Mouse (Mus musculus) stomach, embryonic 16.5 days (tissue): ENCODE measurements at regions not wholly inside any gene's neighbourhood (a gene's known extent, or its start where the extent isn't known, plus 50 kb on each side); places are given as distances from the start of the nearest gene placed in this dataset.

Experiments used
- ATAC-seq: fragments of 200-750 bp; cut with Nextera tagmentation; 2 replicates; pipeline ENCODE4 v1.8.0; 2017; ENCODE audit warnings: moderate number of reproducible peaks, moderate TSS enrichment; ENCODE audit not compliant: insufficient read depth, low FRiP score
- H3K27ac ChIP-seq: fragments of 300-500 bp; sonication (generic); 2 replicates; pipeline ENCODE4 v1.5.1; 2014; ENCODE audit warnings: low read length
- H3K27me3 ChIP-seq: fragments of 300-500 bp; sonication (generic); 2 replicates; pipeline ENCODE4 v1.6.1; 2014; ENCODE audit warnings: low read length, control low read depth, mixed read lengths; ENCODE audit not compliant: control insufficient read depth, insufficient read depth
- H3K36me3 ChIP-seq: fragments of 300-500 bp; sonication (generic); 2 replicates; pipeline ENCODE4 v1.6.1; 2014; ENCODE audit warnings: low read length; ENCODE audit not compliant: control insufficient read depth, insufficient read depth
- H3K4me1 ChIP-seq: fragments of 300-500 bp; sonication (generic); 2 replicates; pipeline ENCODE4 v1.6.1; 2014; ENCODE audit warnings: low read length, control low read depth, mixed read lengths; ENCODE audit not compliant: control insufficient read depth, insufficient read depth
- H3K4me2 ChIP-seq: fragments of 300-500 bp; sonication (generic); 2 replicates; pipeline ENCODE4 v1.6.1; 2014; ENCODE audit warnings: low read depth, low read length, mixed read lengths
- H3K4me3 ChIP-seq: fragments of 300-500 bp; sonication (generic); replicated peaks from 2 replicates; pipeline ENCODE4 v1.5.1; 2014; ENCODE audit warnings: mild to moderate bottlenecking, low read length
- H3K9ac ChIP-seq: fragments of 300-500 bp; sonication (generic); 2 replicates; pipeline ENCODE4 v1.6.1; 2014; ENCODE audit warnings: low read length
- H3K9me3 ChIP-seq: fragments of 300-500 bp; sonication (generic); replicated peaks from 2 replicates; pipeline ENCODE4 v1.6.1; 2016; ENCODE audit warnings: low read length, control low read depth; ENCODE audit not compliant: control insufficient read depth
- WGBS: fragments of 180-500 bp; shearing (Covaris S2); extraction: QIAGEN DNeasy Blood & Tissue Kit; methylation state at CpG from one replicate; pipeline ENCODE4 v1.1.7; 2014; 5-methylcytosine and 5-hydroxymethylcytosine counted together

GRCm38 (mm10) chr15:61927385-61928120, 1004.7 kb upstream of the A1bg start:
- WGBS, result 84% methylated on average over 15 of the region's 15 CpGs
- no peak overlapping the region for H3K9ac ChIP-seq

GRCm38 (mm10) chr15:61920041-61920440, 997.2 kb upstream of the A1bg start:
- no peak overlapping the region for H3K4me3 ChIP-seq
- no peak overlapping the region for H3K27ac ChIP-seq
- 83% methylated on average over 2 of the region's 2 CpGs for WGBS
- no peak overlapping the region for H3K4me2 ChIP-seq
- no peaks in the 10 kb centered on the region for H3K36me3 ChIP-seq
- no peak for ATAC-seq
- H3K4me1 ChIP-seq, result no peaks in the 10 kb centered on the region
- no peaks in the 10 kb centered on the region for H3K9me3 ChIP-seq
- H3K27me3 ChIP-seq, result no peaks in the 10 kb centered on the region
- H3K9ac ChIP-seq, result no peak overlapping the region

More at GRCm38 (mm10) chr15:61927385-61928120, 1004.7 kb upstream of the A1bg start:
- H3K27ac ChIP-seq, result no peak overlapping the region
- no peaks in the 10 kb centered on the region for H3K36me3 ChIP-seq
- no peak for ATAC-seq
- no peak overlapping the region for H3K4me3 ChIP-seq
- no peaks in the 10 kb centered on the region for H3K27me3 ChIP-seq
- no peak overlapping the region for H3K4me2 ChIP-seq
- no peaks in the 10 kb centered on the region for H3K4me1 ChIP-seq
- no peaks in the 10 kb centered on the region for H3K9me3 ChIP-seq

GRCm38 (mm10) chr15:61913546-61914160, 990.8 kb upstream of the A1bg start:
- Histone ChIP-seq H3K9ac (no peak overlapping the region), H3K4me2 (no peak overlapping the region), H3K27ac (no peak overlapping the region), H3K36me3 (no peaks in the 10 kb centered on the region), H3K27me3 (no peaks in the 10 kb centered on the region), H3K4me3 (no peak overlapping the region), H3K9me3 (no peaks in the 10 kb centered on the region), H3K4me1 (no peaks in the 10 kb centered on the region)
- WGBS, result 75% methylated on average over 7 of the region's 7 CpGs
- peak; percentile 13; the same call in 1 of the 2 replicates for ATAC-seq

- H3K4me2 ChIP-seq, result no peak overlapping the region
- H3K36me3 ChIP-seq, result no peaks in the 10 kb centered on the region
- no peaks in the 10 kb centered on the region for H3K9me3 ChIP-seq
- no peak overlapping the region for H3K27ac ChIP-seq
- 75% methylated on average over 5 of the region's 5 CpGs for WGBS
- H3K27me3 ChIP-seq, result no peaks in the 10 kb centered on the region
- H3K4me1 ChIP-seq, result no peaks in the 10 kb centered on the region
- no peak overlapping the region for H3K9ac ChIP-seq
- H3K4me3 ChIP-seq, result no peak overlapping the region
- peak; percentile 69; the same call in 1 of the 2 replicates for ATAC-seq
These were observed 982.5 kb upstream of the A1bg start for GRCm38 (mm10) chr15:61905165-61905845.

DNA sequence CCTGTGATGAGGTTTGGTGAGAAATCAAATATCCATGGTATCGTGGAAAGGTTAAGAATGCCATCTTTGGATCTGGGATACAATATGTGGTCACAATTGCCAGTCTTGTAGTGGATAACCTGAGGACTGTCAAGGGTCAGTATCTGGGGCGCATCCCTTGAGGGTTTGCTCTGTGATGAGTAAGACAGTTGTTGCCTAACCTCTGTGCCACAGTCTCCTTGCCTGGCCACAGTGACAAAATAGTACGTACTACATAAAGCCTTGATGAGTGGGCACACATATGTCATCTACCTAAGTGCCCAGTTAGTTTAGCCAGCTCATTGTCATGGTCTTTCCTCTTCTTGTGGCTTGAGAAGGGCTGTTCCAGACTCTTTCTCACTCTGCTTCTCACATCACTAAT, 977.0 kb upstream of the A1bg start:
- no peaks in the 10 kb centered on the region for H3K9me3 ChIP-seq
- no peaks in the 10 kb centered on the region for H3K4me1 ChIP-seq
- no peak overlapping the region for H3K9ac ChIP-seq
- H3K27me3 ChIP-seq, result no peaks in the 10 kb centered on the region
- no peak for ATAC-seq
- WGBS, result 92% methylated on average over 3 of the region's 3 CpGs
- H3K4me2 ChIP-seq, result no peak overlapping the region
- H3K27ac ChIP-seq, result no peak overlapping the region
- H3K36me3 ChIP-seq, result no peaks in the 10 kb centered on the region
- no peak overlapping the region for H3K4me3 ChIP-seq

DNA sequence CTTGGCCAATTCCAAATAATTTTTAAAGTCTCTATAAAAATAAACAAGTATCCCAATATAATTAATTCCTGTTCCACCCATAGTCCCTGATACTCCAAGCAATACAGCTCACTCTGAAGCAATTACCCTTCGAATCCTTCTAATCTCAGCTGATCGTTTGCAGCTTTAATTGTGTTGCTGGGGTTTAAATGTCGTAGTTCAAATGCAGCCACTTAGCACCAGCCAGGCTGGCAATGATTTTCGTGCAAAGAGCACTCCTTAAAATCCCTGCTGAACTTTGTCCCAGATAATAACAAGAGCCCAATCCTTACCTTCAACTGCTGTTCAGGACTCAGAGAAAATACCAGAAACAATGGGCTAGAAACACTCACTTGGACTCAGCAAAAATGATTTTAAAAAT, 974.8 kb upstream of the A1bg start:
- WGBS, result 63% methylated on average over 4 of the region's 4 CpGs
- H3K27ac ChIP-seq, result no peak overlapping the region
- no peak overlapping the region for H3K4me3 ChIP-seq
- H3K9me3 ChIP-seq, result no peaks in the 10 kb centered on the region
- no peaks in the 10 kb centered on the region for H3K4me1 ChIP-seq
- no peak overlapping the region for H3K4me2 ChIP-seq
- ATAC-seq, result no peak
- no peaks in the 10 kb centered on the region for H3K36me3 ChIP-seq
- no peaks in the 10 kb centered on the region for H3K27me3 ChIP-seq
- no peak overlapping the region for H3K9ac ChIP-seq

- H3K4me2 ChIP-seq, result no peak overlapping the region
- H3K9me3 ChIP-seq, result no peaks in the 10 kb centered on the region
- H3K36me3 ChIP-seq, result no peaks in the 10 kb centered on the region
- no peak for ATAC-seq
- no peak overlapping the region for H3K27ac ChIP-seq
- no peak overlapping the region for H3K4me3 ChIP-seq
- no peaks in the 10 kb centered on the region for H3K4me1 ChIP-seq
- no peaks in the 10 kb centered on the region for H3K27me3 ChIP-seq
- no peak overlapping the region for H3K9ac ChIP-seq
These were observed 967.5 kb upstream of the A1bg start for GRCm38 (mm10) chr15:61890330-61890729.

- Histone ChIP-seq H3K9ac (no peak overlapping the region), H3K4me2 (no peak overlapping the region), H3K27ac (no peak overlapping the region), H3K9me3 (no peaks in the 10 kb centered on the region), H3K4me1 (no peaks in the 10 kb centered on the region), H3K4me3 (no peak overlapping the region), H3K36me3 (no peaks in the 10 kb centered on the region), H3K27me3 (no peaks in the 10 kb centered on the region)
- no peak for ATAC-seq
- whole genome bisulfite sequencing, result 65% methylated on average over 10 of the region's 10 CpGs
These were observed 965.9 kb upstream of the A1bg start for GRCm38 (mm10) chr15:61888569-61889326.

- Histone ChIP-seq H3K27me3 (no peaks in the 10 kb centered on the region), H3K36me3 (no peaks in the 10 kb centered on the region), H3K4me1 (no peaks in the 10 kb centered on the region), H3K27ac (no peak overlapping the region), H3K4me3 (no peak overlapping the region), H3K4me2 (no peak overlapping the region), H3K9ac (no peak overlapping the region), H3K9me3 (no peaks in the 10 kb centered on the region)
- ATAC-seq, result no peak
- WGBS, result 71% methylated on average over 3 of the region's 3 CpGs
These were observed 956.6 kb upstream of the A1bg start for GRCm38 (mm10) chr15:61879408-61879807.
